Mouse (Mus musculus) MEL (cell line): ENCODE data around the gene Hist2h3b.

Experiments used
- CHD1 ChIP-seq: IDR thresholded peaks from 2 replicates; pipeline ENCODE4 v1.6.1; 2012; ENCODE audit warnings: low read depth, mild to moderate bottlenecking, inconsistent platforms, low read length, improper control_type of control experiment
- CHD2 ChIP-seq: IDR thresholded peaks from 2 replicates; pipeline ENCODE4 v1.6.1; 2011; ENCODE audit warnings: low read length, improper control_type of control experiment
- CTCF ChIP-seq, 3 experiments: IDR thresholded peaks in 2 of 3; conservative IDR thresholded peaks in 1 of 3; 2 replicates each; pipeline ENCODE4 v1.5.1; 2011 to 2012; ENCODE audit warnings: low read length in 3 of 3, low read depth in 2 of 3, mild to moderate bottlenecking in 2 of 3, improper control_type of control experiment in 1 of 3, inconsistent platforms in 1 of 3, mixed read lengths in 1 of 3, moderate library complexity in 1 of 3; ENCODE audit not compliant: control insufficient read depth in 1 of 3, insufficient read depth in 1 of 3, poor library complexity in 1 of 3, severe bottlenecking in 1 of 3
- EP300 ChIP-seq, 2 experiments: IDR thresholded peaks; 2 replicates each; pipeline ENCODE4 v1.6.1; 2011; ENCODE audit warnings: improper control_type of control experiment in 2 of 2, low read length in 2 of 2, low read depth in 1 of 2, mild to moderate bottlenecking in 1 of 2
- ETS1 ChIP-seq: IDR thresholded peaks from 2 replicates; pipeline ENCODE4 v1.6.1; 2012; ENCODE audit warnings: low read depth, mild to moderate bottlenecking, inconsistent platforms, low read length, improper control_type of control experiment, moderate library complexity
- MXI1 ChIP-seq: IDR thresholded peaks from 2 replicates; pipeline ENCODE4 v1.6.1; 2011; ENCODE audit warnings: mild to moderate bottlenecking, low read depth, low read length, improper control_type of control experiment
- NRF1 ChIP-seq: IDR thresholded peaks from 2 replicates; pipeline ENCODE4 v1.6.1; 2014; ENCODE audit warnings: low read depth, mild to moderate bottlenecking, inconsistent platforms, low read length, improper control_type of control experiment, moderate library complexity; ENCODE audit not compliant: poor library complexity, insufficient read depth, severe bottlenecking
- RAD21 ChIP-seq: IDR thresholded peaks from 2 replicates; pipeline ENCODE4 v1.6.1; 2011; ENCODE audit warnings: mild to moderate bottlenecking, low read depth, low read length, improper control_type of control experiment
- TAL1 ChIP-seq: IDR thresholded peaks from 2 replicates; pipeline ENCODE4 v1.6.1; 2012; ENCODE audit warnings: mild to moderate bottlenecking, inconsistent platforms, low read length, moderate library complexity, mixed read lengths
- TCF12 ChIP-seq: IDR thresholded peaks from 2 replicates; pipeline ENCODE4 v1.6.1; 2014; ENCODE audit warnings: low read depth, mild to moderate bottlenecking, inconsistent platforms, low read length, improper control_type of control experiment, moderate library complexity
- ZNF384 ChIP-seq: IDR thresholded peaks from 2 replicates; pipeline ENCODE4 v1.6.1; 2012; ENCODE audit warnings: low read depth, mild to moderate bottlenecking, inconsistent platforms, low read length, improper control_type of control experiment

GRCm38 (mm10) chr3:96226695-96227648 lies 41.5 kb upstream of the Hist2h3b start:
- TF ChIP-seq CTCF (IDR thresholded peaks at IDR 0.05 in 2 of 3, conservative IDR thresholded peaks at IDR 0.05 in 1 of 3; ENCODE audit: control insufficient read depth in 1 of 3, insufficient read depth in 1 of 3, low read depth in 2 of 3, low read length in 3 of 3, poor library complexity in 1 of 3, severe bottlenecking in 1 of 3) (no peak), TCF12 (no peak), CHD1 (no peak), CHD2 (no peak), EP300 (IDR thresholded peaks at IDR 0.05; ENCODE audit: low read depth in 1 of 2, low read length in 2 of 2) (no peak), NRF1 (no peak), MXI1 (no peak), ZNF384 (no peak), ETS1 (no peak), TAL1 (no peak), RAD21 (no peak)
